Mouse (Mus musculus) cerebellum, adult 11-12 months (tissue): ENCODE measurements around the gene Olfr609.
"Not testable (repeated sequence)": the region's sequence is repeated elsewhere in the genome, so short reads cannot be mapped to it uniquely, and the experiment has no call there.

Experiments used
- DNase-seq: peaks from one replicate; pipeline ENCODE4 v3.0.0; 2022

Gene Olfr609

GRCm38 (mm10) chr7:103497962-103498361 lies at the start of gene Olfr609:
Gene Olfr609 (minus strand): TSS chr7:103498062.
- no peak for DNase-seq

- DNase-seq = not testable (repeated sequence)
Measured at GRCm38 (mm10) chr7:103542617-103543016, 44.8 kb upstream of the Olfr609 start, which contains the start of gene Olfr612. Gene Olfr612 (minus strand): TSS chr7:103542717.

- DNase-seq = not testable (repeated sequence)
Measured at GRCm38 (mm10) chr7:103520746-103521145, 22.9 kb upstream of the Olfr609 start, which contains the start of gene Olfr611. Gene Olfr611 (minus strand): TSS chr7:103520846.

GRCm38 (mm10) chr7:103512022-103512421 lies 14.2 kb upstream of the Olfr609 start, which contains the start of gene Olfr610:
Gene Olfr610 (minus strand): TSS chr7:103512122.
- DNase-seq = no peak

- DNase-seq = not testable (repeated sequence)
Measured at GRCm38 (mm10) chr7:103477106-103477505, 20.8 kb downstream of the Olfr609 start.

GRCm38 (mm10) chr7:103469577-103469976 lies 28.3 kb downstream of the Olfr609 start, which contains the start of gene Olfr608:
Gene Olfr608 (plus strand): TSS chr7:103469877.
- no peak for DNase-seq

GRCm38 (mm10) chr7:103460590-103460989 lies 37.3 kb downstream of the Olfr609 start:
- DNase-seq = no peak

- DNase-seq = no peak
Measured at GRCm38 (mm10) chr7:103448746-103449145, 49.1 kb downstream of the Olfr609 start, which contains the start of gene Olfr606. Gene Olfr606 (plus strand): TSS chr7:103449046.

GRCm38 (mm10) chr7:103445339-103445738 lies 52.5 kb downstream of the Olfr609 start, which contains the start of gene Olfr605:
Gene Olfr605 (minus strand): TSS chr7:103445439.
- no peak for DNase-seq
